Mouse (Mus musculus) kidney, adult 2 months (tissue): Measurements from ENCODE around the gene Susd3. TPM values are rescaled to one million over a fixed set of nuclear protein-coding genes. Genes with fewer than 3 reads are reported as not detected.

Experiments
- DNase-seq: peaks from one replicate; pipeline ENCODE4 v3.0.0; 2021
- H3K27ac ChIP-seq: fragments of 200-500 bp; 2 replicates; pipeline ENCODE4 v1.5.1; 2012; ENCODE audit warnings: low read depth, low read length, control low read depth, inconsistent platforms; ENCODE audit not compliant: insufficient read depth
- H3K27me3 ChIP-seq: fragments of 200-500 bp; replicated peaks from 2 replicates; pipeline ENCODE4 v1.6.1; 2012; ENCODE audit warnings: mild to moderate bottlenecking, moderate library complexity, low read length, inconsistent platforms; ENCODE audit not compliant: control insufficient read depth, insufficient read depth
- H3K36me3 ChIP-seq: fragments of 200-500 bp; 2 replicates; pipeline ENCODE4 v1.6.1; 2012; ENCODE audit warnings: mild to moderate bottlenecking, moderate library complexity, low read length, inconsistent platforms; ENCODE audit not compliant: control insufficient read depth, insufficient read depth
- H3K4me1 ChIP-seq: fragments of 200-500 bp; 2 replicates; pipeline ENCODE4 v1.6.1; 2011; ENCODE audit warnings: low read length; ENCODE audit not compliant: control insufficient read depth, insufficient read depth
- H3K4me3 ChIP-seq: fragments of 200-500 bp; 2 replicates; pipeline ENCODE4 v1.5.1; 2011; ENCODE audit warnings: mild to moderate bottlenecking, low read depth, low read length, control low read depth; ENCODE audit not compliant: insufficient read depth
- CTCF ChIP-seq: fragments of 200-500 bp; conservative IDR thresholded peaks from 2 replicates; pipeline ENCODE4 v1.5.1; 2011; ENCODE audit warnings: low read depth, mild to moderate bottlenecking, control low read depth, low read length, moderate library complexity, mixed read lengths; ENCODE audit not compliant: insufficient read depth, insufficient read length
- POLR2A ChIP-seq: fragments of 200-500 bp; IDR thresholded peaks from one replicate; pipeline ENCODE4 v1.6.1; 2011; ENCODE audit warnings: low read depth, low read length, control low read depth
- WGBS: fragments of 180-500 bp; shearing (Covaris S2); methylation state at CpG from one replicate; pipeline ENCODE4 v1.1.7; 2018; 5-methylcytosine and 5-hydroxymethylcytosine counted together
- polyA plus RNA-seq: library from polyadenylated mRNA; depleted of rRNA; stranded (reverse); fragments of >200 nt; gene quantifications from 2 replicates; pipeline ENCODE4 v1.2.3, GENCODE M21; 2012

The Susd3 gene
- polyA plus RNA-seq, 1 experiment, result 50.1 TPM

GRCm38 (mm10) chr13:49218651-49219050 lies 29.9 kb downstream of the Susd3 start:
- Histone ChIP-seq H3K4me3 (no peak overlapping the region), H3K4me1 (peaks cover 8% of the 10 kb centered on the region; the same call in 1 of the 2 replicates), H3K27ac (no peak overlapping the region), H3K27me3 (no peaks in the 10 kb centered on the region), H3K36me3 (no peaks in the 10 kb centered on the region)
- no peak for DNase-seq
- no peak for TF ChIP-seq CTCF
- TF ChIP-seq POLR2A, result no peak
- 74% methylated on average over 3 of the region's 3 CpGs for WGBS

- TF ChIP-seq CTCF (no peak), POLR2A (no peak)
- H3K36me3 ChIP-seq, result no peaks in the 10 kb centered on the region
- no peak overlapping the region for H3K4me3 ChIP-seq
- WGBS, result 87% methylated on average over 9 of the region's 9 CpGs
- DNase-seq, result no peak
- peaks cover 12% of the 10 kb centered on the region; the same call in 1 of the 2 replicates for H3K4me1 ChIP-seq
- no peaks in the 10 kb centered on the region for H3K27me3 ChIP-seq
- H3K27ac ChIP-seq, result no peak overlapping the region
These were observed 31.5 kb downstream of the Susd3 start for GRCm38 (mm10) chr13:49216808-49217561.

DNA sequence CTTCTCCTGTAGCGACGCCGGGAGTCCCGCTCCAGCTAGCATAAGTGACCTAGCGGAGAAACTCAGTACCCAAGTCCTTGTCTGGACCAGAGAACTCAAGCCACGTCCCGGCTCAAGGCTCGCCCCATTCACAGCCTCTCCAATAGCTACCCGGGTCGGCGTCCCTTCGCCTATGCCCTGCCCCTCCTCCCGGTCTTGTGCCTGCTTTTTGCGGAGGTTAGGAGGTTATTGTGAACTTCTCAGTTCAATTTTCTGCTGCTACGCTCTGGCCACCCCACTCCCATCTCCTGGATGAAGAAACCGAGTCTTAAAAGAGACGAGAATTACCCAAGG lies 32.3 kb downstream of the Susd3 start:
- DNase-seq, result no peak
- no peaks in the 10 kb centered on the region for H3K36me3 ChIP-seq
- peaks cover 12% of the 10 kb centered on the region; the same call in 1 of the 2 replicates for H3K4me1 ChIP-seq
- no peaks in the 10 kb centered on the region for H3K27me3 ChIP-seq
- peak overlapping the region; percentile 67 for H3K4me3 ChIP-seq
- no peak for TF ChIP-seq POLR2A
- TF ChIP-seq CTCF, result no peak
- 3% methylated on average over 17 of the region's 17 CpGs for WGBS
- peak overlapping the region; percentile 91 for H3K27ac ChIP-seq

DNA sequence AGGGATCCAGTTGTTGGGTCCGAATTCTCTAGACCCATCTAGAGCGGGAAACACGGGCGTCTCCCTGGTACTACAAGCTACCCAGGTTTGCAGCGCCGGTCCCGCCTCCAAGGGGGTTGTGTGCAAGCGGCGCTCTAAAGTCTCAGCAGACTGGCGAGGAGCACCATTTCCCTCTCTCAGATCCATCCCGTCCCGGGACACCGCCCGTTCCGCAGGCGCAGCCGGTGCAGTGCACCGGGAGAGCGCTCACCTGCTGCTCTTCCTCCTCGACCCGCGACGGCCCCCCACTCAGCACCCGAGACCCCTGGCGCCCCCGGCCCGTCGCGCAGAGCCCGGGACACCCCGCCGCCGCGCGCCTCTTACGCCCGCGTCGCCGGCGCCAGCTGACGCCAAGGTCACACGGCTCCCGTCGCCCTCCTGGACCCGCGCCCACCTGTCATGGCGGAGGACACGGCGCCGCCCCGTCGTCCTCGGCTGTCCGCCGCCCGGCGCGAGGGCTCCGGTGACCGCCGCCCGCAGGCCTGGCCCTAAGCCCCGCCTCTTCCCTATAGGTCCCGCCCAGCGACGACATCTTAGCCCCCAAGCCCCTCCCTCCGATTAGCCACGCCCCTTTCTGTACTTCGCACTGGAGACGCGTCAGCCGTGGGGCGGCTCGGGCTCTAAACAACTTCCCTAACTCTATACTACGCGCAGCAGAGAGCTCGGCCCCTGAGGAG lies 32.8 kb downstream of the Susd3 start, which contains the start of gene Card19:
Gene Card19, minus strand, starts transcription at position 534 of the 716 bp plus-strand sequence.
- Histone ChIP-seq H3K27ac (peak within 1 kb of the TSS; percentile 91), H3K27me3 (no peaks in the 10 kb centered on the region), H3K4me1 (peaks cover 12% of the 10 kb centered on the region; the same call in 1 of the 2 replicates), H3K4me3 (peak within 1 kb of the TSS; percentile 67), H3K36me3 (no peaks in the 10 kb centered on the region)
- under 1% methylated on average over 78 of the region's 78 CpGs for WGBS
- TF ChIP-seq POLR2A (peak; percentile 46), CTCF (no peak)
- peak; percentile 98 for DNase-seq

- H3K36me3 ChIP-seq, result no peaks in the 10 kb centered on the region
- WGBS, result 11% methylated on average over 5 of the region's 5 CpGs
- H3K4me1 ChIP-seq, result peaks cover 12% of the 10 kb centered on the region; the same call in 1 of the 2 replicates
- H3K27ac ChIP-seq, result peak overlapping the region; percentile 49
- no peak for TF ChIP-seq POLR2A
- no peak for TF ChIP-seq CTCF
- peak overlapping the region; percentile 67 for H3K4me3 ChIP-seq
- DNase-seq, result no peak
- no peaks in the 10 kb centered on the region for H3K27me3 ChIP-seq
These were observed 33.4 kb downstream of the Susd3 start for GRCm38 (mm10) chr13:49215128-49215503.

GRCm38 (mm10) chr13:49214454-49214853 lies 34.1 kb downstream of the Susd3 start:
- WGBS, result 75% methylated on average over 3 of the region's 3 CpGs
- DNase-seq, result no peak
- Histone ChIP-seq H3K4me1 (peaks cover 12% of the 10 kb centered on the region; the same call in 1 of the 2 replicates), H3K4me3 (no peak overlapping the region), H3K36me3 (no peaks in the 10 kb centered on the region), H3K27me3 (no peaks in the 10 kb centered on the region), H3K27ac (no peak overlapping the region)
- TF ChIP-seq CTCF (no peak), POLR2A (no peak)

DNA sequence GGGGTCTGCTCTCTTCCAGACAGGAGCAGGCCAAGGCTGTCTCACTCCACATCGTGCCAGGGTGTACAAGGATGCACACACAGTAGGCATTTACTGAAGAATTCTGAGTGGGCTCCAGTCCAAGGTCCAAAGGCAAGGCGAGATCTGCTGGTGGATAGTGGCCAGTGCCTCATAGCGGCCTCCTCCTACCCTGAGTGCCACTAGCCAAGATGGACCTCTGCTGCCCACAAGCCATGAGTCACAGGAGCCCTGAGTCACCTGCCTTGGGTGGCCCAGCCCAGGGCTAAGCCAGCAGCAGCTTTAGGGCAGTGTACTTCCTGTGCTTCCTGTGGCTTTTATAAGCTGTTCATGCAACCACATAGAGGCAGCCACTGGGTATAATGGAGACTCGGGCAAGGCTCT lies 35.0 kb downstream of the Susd3 start:
- peak; percentile 54 for DNase-seq
- no peak overlapping the region for H3K4me3 ChIP-seq
- no peak overlapping the region for H3K27ac ChIP-seq
- no peaks in the 10 kb centered on the region for H3K36me3 ChIP-seq
- H3K27me3 ChIP-seq, result no peaks in the 10 kb centered on the region
- TF ChIP-seq CTCF (no peak), POLR2A (no peak)
- H3K4me1 ChIP-seq, result peaks cover 12% of the 10 kb centered on the region; the same call in 1 of the 2 replicates
- 44% methylated on average over 4 of the region's 4 CpGs for WGBS
